Mouse (Mus musculus): ENCODE results near the gene Adh6a. TPM values are rescaled to one million over a fixed set of nuclear protein-coding genes. Genes with fewer than 3 reads are reported as not detected.

Gene Adh6a
- not detected for polyA plus RNA-seq (2017; shearing (Covaris generic))

DNA sequence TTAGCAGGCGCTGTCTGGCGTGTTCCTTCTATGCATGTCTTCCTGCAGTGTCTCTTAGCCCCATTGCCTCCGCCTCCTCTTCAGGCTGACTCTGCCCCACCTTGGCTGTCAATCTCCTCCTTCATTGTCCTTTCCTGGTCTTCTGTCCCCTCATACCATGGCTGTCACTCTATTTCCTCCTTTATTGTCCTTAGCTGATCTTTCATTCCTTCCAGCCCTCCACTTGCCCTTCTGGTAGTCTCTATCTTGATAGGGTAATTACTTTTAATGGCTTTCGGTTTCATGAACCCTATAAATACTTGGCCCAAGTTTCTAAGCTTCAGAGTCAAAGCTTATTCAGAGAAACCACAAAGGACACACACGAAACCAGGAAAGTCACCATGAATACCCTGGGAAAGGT lies at the start of gene Adh6a:
Gene Adh6a (plus strand): TSS at position 322 of the 400 bp plus-strand sequence.

DNA sequence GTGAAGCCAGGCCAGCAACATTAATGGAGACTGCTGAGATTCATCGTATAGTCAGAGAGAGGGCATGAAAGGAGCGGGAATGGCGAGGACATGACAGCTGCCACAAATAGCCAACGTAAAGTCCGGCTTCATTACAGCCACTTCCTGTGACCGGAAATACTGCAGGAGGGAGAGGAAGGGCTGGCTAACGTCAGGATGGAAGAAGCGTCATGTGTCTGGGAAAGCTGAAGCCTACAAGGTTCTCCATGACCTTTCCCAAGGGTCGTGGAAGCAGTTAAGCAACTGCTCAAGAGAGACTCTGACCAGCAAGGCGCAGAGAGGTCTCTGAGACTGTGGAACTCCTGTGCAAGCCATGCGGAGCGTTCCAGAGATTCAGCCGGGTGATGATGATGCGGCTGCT lies 28.4 kb downstream of the Adh6a start, which contains the start of gene Adh6b:
Gene Adh6b (plus strand): TSS at position 305 of the 400 bp plus-strand sequence.

Other genes with a start within 250 kb of the Adh6a start
- gene 1110002E22Rik, start 248.2 kb upstream of the Adh6a start, polyA plus RNA-seq (2017; shearing (Covaris generic)) = not detected
- not detected for gene Gm5105, start 245.9 kb upstream of the Adh6a start, polyA plus RNA-seq (2017; shearing (Covaris generic))
- 3.3 TPM for gene Trmt10a, start 169.8 kb upstream of the Adh6a start, polyA plus RNA-seq (2017; shearing (Covaris generic))
- 3.0 TPM for gene Mttp, start 168.3 kb upstream of the Adh6a start, polyA plus RNA-seq (2017; shearing (Covaris generic))
- not detected for gene 4930579F01Rik, start 119.5 kb upstream of the Adh6a start, polyA plus RNA-seq (2017; shearing (Covaris generic))
- gene Adh7, start 95.5 kb upstream of the Adh6a start, polyA plus RNA-seq (2017; shearing (Covaris generic)) = 0.77 TPM
- not detected for gene Adh1, start 52.3 kb upstream of the Adh6a start, polyA plus RNA-seq (2017; shearing (Covaris generic))
- gene Adh6b, start 28.5 kb downstream of the Adh6a start, polyA plus RNA-seq (2017; shearing (Covaris generic)) = not detected
- not detected for gene Adh4, start 102.2 kb downstream of the Adh6a start, polyA plus RNA-seq (2017; shearing (Covaris generic))
- 118 TPM for gene Adh5, start 129.8 kb downstream of the Adh6a start, polyA plus RNA-seq (2017; shearing (Covaris generic))
- gene Metap1, start 176.2 kb downstream of the Adh6a start, polyA plus RNA-seq (2017; shearing (Covaris generic)) = 25.8 TPM
- gene Eif4e, start 212.9 kb downstream of the Adh6a start, polyA plus RNA-seq (2017; shearing (Covaris generic)) = 243 TPM

Measured in effector memory CD4-positive, alpha-beta T cell, adult 7 months (primary cell).